Mouse (Mus musculus) liver, postnatal 0 days (tissue): ENCODE results near the gene Rgs9.
A peak's percentile ranks its signal among the peaks of the same experiment; 100 is the strongest.

ENCODE experiments used
- CTCF ChIP-seq: sonication (generic); IDR thresholded peaks from 2 replicates; pipeline ENCODE4 v1.5.1; 2016; ENCODE audit warnings: antibody characterized with exemption, low read depth
- EP300 ChIP-seq: IDR thresholded peaks from 2 replicates; pipeline ENCODE4 v1.6.1; 2016; ENCODE audit warnings: antibody characterized with exemption, low read depth, mild to moderate bottlenecking

- TF ChIP-seq EP300 (no peak), CTCF (peak; percentile 49)
Measured at GRCm38 (mm10) chr11:109178788-109179518, 119.0 kb downstream of the Rgs9 start.
